Mouse (Mus musculus): Measurements from ENCODE around the gene Eef1akmt4.
A peak's percentile ranks its signal among the peaks of the same experiment; 100 is the strongest.

Eef1akmt4 gene

GRCm38 (mm10) chr16:20611357-20612227 is at the start of gene Eef1akmt4, which contains the start of the genes Gm49333 and Alg3:
Gene Eef1akmt4 (plus strand): TSS chr16:20611593.
Gene Gm49333 (plus strand): TSS chr16:20611610.
Gene Alg3 (minus strand): TSS chr16:20611735.
- DNase-seq = peak; percentile 81 to 82

- DNase-seq = no peak
Measured at GRCm38 (mm10) chr16:20565075-20565474, 46.3 kb upstream of the Eef1akmt4 start.

DNA sequence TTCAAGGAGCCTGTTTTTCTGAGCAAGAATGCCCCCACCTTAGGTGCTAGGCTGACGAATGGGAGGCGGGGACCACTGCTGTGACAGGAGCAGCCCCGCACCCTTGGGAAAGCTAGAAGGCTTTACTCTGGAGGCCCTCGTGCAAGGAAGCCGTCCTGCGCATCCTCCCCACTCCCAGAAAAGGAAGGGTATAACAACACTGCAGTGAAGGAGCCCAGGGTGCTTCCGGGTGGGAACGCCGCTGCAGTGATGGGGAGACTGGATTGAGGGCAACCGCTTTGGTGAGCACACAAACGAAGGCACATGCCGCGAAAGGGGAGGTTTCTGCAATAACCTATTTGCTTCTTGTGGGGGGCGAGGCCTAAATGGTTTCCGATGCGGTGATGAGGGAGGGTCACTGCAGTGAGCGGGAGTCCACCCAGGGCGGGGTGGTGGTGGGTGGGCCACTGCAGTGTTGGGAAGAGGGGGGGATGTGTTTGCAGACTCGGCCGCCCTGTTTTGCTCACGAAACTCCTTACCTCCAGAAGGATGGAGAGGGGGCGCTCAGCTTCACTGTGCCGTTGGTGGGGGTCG is 21.9 kb upstream of the Eef1akmt4 start, which contains the start of gene Vwa5b2:
TSS of gene Vwa5b2 (plus strand) at position 106 of the 573 bp plus-strand sequence.
- DNase-seq = peak in 1 of 2 experiments; percentile 48

DNA sequence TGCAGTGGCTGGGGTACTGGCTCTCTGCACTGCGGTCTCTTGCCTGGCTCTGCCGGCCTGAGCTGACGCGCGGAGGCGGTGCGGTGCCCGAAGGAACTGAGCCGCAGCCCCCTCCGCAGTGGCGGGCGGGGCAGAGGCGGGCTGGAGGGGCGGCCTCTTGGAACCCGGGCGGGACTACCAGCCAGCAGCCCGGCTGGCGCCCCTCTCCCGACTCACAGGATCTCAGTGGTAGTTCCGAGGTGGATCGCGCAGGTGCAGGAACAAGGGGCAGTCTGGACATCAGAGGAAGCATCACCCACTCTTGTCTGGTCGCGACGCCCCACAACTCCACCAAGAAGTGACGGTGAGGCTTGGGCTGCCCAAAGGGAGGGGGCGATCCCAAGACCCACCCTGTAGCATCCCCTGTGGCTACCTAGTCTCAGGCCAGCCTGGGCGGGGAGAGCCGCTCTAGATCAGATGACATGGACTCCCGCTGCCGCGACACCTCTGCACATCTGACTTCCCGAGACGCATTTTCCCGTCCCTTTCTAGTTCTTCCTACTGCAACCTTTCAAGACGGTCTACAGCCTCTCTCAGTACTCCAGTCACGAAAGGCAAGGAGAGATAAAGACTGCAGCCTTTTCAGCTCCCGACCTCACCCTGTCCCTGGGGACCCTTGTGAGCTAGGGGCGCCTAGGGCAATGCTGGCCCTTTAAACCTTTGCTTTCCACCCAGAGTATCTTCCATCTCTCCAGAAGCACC is 21.3 kb upstream of the Eef1akmt4 start:
- DNase-seq = peak; percentile 75 to 76

GRCm38 (mm10) chr16:20590680-20591038 is 20.7 kb upstream of the Eef1akmt4 start:
- peak in 1 of 2 experiments; percentile 22 for DNase-seq

DNA sequence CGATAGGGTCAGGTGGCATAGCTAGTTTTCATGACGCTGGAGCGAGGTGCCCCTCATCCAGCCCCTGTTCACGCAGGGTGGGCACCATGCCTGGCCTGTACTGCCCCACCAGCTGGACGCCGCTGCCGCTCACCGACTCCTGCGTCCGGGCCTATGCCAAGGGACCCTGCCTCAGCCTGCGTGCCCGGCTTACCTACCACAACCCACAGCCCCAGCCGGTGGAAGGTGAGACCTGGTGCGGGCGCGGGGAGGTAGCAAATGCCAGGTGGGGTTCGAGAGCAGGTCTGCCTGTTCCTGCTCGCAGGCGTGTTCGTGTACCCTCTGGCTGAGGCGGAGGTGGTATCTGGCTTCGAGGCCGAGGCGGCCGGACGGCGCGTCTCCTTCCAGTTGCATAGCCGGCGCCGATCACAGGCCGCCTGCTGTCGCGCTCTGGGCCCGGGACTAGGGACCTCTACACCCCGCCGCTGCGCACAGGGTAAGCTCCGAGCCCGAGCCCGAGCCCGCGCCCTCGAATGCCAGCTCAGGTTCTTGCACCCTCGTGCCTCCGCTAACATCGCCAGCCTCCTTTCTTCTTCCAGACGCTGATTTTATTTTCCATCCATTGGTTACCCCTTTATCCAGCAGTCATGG is 20.2 kb upstream of the Eef1akmt4 start:
- DNase-seq = peak; percentile 10 to 39

- DNase-seq = no peak
Measured at GRCm38 (mm10) chr16:20595060-20595673, 16.2 kb upstream of the Eef1akmt4 start.

- DNase-seq = no peak
Measured at GRCm38 (mm10) chr16:20595737-20596136, 15.7 kb upstream of the Eef1akmt4 start.

DNA sequence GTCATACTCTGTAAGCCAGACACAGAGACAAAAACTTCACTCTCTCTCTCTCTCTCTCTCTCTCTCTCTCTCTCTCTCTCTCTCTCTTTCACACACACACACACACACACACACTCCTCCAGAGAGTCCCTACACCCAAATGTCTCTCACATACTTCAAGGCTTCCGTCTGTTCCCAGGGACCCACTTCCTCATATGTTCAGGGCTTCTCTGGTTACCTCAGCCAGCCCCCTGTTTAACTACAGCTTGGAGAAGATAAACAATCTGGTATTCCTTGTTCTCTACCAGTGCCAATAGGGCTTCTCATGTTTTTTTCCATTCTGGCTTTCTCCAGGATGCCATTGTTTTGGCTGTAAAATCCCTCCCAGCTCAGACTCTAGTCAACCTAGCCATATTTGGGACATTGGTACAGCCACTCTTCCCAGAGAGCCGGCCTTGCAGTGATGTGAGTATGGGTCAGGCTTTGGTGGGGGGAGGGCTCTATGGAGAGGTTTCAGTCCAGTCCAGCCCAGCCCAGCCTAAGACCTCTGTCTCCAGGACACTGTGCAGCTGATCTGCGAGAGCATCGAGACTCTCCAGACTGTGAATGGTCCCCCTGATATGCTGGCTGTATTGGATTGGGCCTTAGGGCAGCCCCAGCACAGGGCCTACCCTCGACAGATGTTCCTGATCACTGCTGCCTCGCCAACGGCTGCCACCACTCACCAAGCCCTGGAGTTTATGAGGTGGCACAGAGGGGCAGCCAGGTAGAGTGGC is 14.5 kb upstream of the Eef1akmt4 start:
- DNase-seq = no peak

DNA sequence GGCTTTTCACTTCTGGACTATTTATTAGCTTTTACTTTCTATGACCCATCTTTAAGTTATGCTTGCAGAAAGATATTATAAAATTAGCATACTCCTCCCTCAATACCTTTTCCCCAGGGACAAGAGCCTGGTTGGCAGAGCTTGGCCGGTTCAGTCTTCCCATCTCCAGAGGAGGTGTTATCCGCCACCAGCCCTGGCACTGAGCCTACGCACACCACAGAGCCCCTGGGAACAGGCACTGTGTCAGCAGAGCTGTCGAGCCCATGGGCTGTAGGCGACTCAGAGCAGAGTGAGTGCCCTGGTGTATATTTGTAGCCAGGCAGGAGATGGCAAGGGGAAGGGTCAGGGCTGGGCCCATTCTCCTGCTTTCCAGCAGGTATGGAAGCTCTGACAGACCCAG is 10.9 kb upstream of the Eef1akmt4 start:
- DNase-seq = peak in 1 of 2 experiments; percentile 25

- DNase-seq = peak in 1 of 2 experiments; percentile 13
Measured at GRCm38 (mm10) chr16:20604705-20605104, 6.7 kb upstream of the Eef1akmt4 start.

DNA sequence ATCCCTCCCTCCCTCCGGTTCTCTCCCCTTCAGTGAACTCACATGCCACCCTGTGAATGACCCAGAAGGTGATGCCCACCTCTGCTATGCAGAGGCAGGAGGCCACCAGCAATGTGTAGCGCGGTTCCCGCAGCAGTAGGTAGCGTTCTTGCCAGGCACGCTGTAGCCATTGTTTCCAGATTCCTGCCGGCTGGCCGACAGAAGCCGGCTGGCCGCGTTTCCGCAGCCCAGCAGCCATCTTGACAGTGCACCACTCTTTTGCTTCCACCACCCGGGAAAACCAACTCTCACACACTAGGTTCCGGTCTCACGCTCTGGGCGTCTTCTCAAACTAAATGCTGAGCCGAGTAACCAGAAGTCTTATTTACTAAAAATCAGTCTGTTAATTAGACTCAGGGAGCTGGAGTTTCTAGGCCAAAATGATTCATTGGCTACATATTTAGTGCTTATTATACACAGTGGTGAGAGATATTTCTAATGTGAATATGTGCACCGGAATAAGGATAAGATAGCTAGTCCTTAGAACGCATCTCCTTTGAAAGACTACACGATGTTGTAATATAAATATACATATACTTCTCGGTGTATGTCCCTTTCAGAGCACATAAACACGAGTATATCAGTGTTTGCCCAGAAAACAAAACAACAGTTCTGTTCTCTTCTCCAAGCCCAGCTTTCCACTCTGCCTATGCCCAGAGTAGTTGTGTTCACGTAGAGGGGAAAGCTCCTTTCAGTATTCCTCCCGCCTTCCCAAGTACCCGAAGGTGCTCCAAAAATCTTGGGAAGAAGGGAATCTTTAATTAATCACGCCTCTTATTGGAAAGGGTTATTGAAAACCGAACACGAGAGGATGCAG is 664 bp upstream of the Eef1akmt4 start:
- DNase-seq = peak; percentile 82 to 86

GRCm38 (mm10) chr16:20619541-20620398 is 8.4 kb downstream of the Eef1akmt4 start:
- DNase-seq = peak; percentile 39 to 57

- DNase-seq = no peak
Measured at GRCm38 (mm10) chr16:20620399-20620735, 9.0 kb downstream of the Eef1akmt4 start.

DNA sequence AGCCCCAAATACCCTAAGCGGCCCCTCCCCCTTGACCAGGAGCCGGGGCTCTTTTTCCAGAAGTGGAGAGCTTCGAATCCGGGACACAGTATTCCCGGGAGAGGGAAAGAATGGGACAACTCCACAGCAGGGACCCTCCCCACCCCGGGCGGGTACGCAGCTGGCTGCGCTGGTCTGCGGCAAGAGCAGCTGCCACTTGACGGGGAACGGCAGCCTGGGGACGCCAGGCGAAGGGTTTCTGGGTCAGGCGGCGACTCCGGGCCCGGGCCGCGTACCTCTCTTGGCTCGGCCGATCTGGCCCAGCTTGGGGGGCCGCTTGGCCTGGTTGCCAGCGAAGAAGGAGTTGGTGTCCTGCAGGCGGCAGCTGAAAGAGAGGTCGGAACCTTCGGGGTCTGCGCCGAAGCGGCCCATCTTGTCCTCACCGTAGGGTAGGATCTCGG is 9.4 kb downstream of the Eef1akmt4 start:
- no peak for DNase-seq

GRCm38 (mm10) chr16:20621191-20621990 is 10.0 kb downstream of the Eef1akmt4 start, which contains the start of gene Camk2n2:
Gene Camk2n2 (minus strand): TSS chr16:20621287.
- DNase-seq = peak; percentile 80 to 86

DNA sequence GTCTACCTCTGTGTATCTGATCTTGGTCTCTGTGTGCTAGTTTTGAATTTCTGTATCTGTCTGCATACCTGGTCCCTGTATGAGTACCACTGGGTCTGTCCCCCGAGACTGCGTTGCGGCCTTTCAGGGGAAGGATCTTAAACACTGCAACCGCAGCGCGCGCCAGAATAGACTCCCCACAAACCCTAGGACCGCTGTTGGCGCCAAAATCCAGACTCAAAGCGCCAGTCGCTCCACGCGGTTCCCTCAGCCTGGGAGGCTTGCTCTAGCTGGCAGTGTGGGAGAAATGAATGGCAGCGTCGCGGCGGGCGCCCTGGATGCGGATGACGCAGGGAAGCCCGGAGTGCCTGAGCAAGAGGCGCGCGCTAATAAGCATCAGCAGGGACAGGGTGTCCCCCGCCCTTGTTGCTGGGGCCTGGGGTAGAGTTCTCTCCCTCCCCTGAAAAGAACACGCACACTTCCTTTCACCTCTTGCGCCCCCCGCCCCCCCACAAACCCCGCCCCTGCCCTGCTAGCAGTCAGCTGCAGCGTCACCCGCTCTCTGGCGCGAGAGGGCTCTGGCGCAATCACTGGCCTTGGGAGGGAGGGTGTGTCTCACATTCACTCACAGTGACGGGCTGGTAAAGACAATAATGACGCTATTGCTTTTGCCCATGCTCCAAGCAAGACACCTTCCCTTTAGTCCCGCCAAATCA is 10.7 kb downstream of the Eef1akmt4 start:
- peak; percentile 70 to 71 for DNase-seq

DNA sequence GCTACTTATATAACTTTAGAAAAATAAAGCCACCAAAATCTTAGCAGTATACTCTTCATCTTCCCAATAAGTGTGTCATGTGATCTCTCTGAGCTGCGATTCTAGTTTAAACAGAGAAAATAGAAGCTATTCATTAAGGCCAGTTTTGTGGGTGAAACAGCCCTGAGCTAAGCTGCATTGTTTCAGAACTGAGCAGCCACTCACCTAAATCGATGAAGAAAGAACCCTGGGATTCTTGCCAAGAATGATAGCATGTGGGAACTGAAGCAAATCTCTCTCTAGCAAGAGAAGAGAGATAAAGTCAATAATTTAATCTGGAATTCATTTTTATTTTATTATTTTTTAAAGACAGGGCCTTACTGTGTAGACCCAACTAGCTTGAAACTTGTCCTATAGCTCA is 11.8 kb downstream of the Eef1akmt4 start:
- DNase-seq = no peak
